Mouse (Mus musculus) small intestine, adult 2 months (tissue): ENCODE results near the gene Ntm.

ENCODE experiments used
- CTCF ChIP-seq: fragments of 200-500 bp; IDR thresholded peaks from 2 replicates; pipeline ENCODE4 v1.5.1; 2012; ENCODE audit warnings: low read depth, mild to moderate bottlenecking, control low read depth, inconsistent platforms, low read length, moderate library complexity, mixed read lengths; ENCODE audit not compliant: insufficient replicate concordance, insufficient read length; ENCODE audit errors: extremely low read depth
- POLR2A ChIP-seq: fragments of 200-500 bp; IDR thresholded peaks from 2 replicates; pipeline ENCODE4 v1.6.1; 2012; ENCODE audit warnings: low read depth, mild to moderate bottlenecking, control low read depth, inconsistent platforms, low read length, moderate library complexity

- TF ChIP-seq POLR2A (no peak), CTCF (no peak)
These were observed 768.7 kb downstream of the Ntm start for GRCm38 (mm10) chr9:29194265-29194664.
